Mouse (Mus musculus) gastrocnemius, postnatal 25 days (tissue): Measurements from ENCODE around the gene Iglon5. TPM values are rescaled to one million over a fixed set of nuclear protein-coding genes. Genes with fewer than 3 reads are reported as not detected.

ENCODE experiments used
- DNase-seq: peaks from one replicate; pipeline ENCODE4 v3.0.0; 2022
- long read RNA-seq, 2 experiments: library from polyadenylated mRNA; stranded (forward); transcript quantifications; one replicate each; pipeline ENCODE4 v2.0.0; 2021
- total RNA-seq, 2 experiments: library from RNA; stranded (reverse); gene quantifications; 1 replicate in 1 of 2; 2 replicates in 1 of 2; pipeline ENCODE4 v1.2.3; 2021

Gene Iglon5
- under 1 TPM; 0.31 to 0.32 TPM for total RNA-seq
- long read RNA-seq, experiment 1 = 0 reads
- long read RNA-seq, experiment 2 = 0 reads

DNA sequence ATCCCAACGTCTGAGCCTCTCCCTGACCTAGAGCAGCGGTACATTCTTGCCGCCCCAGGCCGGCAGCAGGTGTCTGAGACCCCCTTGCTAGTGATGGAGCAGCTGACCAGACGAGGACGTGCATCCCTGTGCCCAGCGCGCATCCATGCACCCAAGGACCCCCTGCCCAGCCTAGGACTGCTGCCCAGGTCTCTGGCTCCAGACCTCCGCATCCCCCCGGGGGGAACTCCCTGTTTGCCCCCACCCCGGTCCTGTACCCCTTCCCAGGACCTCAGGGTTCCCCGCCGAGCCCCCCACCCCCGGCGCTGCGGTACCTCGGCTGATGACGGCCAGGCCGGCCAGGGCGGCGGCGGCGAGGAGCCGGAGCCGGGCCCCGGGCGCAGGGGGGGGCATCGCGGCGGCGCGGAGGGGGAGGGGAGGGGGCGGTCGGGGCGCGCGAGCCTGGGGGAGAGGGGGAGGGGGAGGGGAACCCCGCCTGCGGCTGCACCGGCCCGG lies at the start of gene Iglon5:
TSS of gene Iglon5 (minus strand) at position 445 of the 495 bp plus-strand sequence.
- DNase-seq = no peak

DNA sequence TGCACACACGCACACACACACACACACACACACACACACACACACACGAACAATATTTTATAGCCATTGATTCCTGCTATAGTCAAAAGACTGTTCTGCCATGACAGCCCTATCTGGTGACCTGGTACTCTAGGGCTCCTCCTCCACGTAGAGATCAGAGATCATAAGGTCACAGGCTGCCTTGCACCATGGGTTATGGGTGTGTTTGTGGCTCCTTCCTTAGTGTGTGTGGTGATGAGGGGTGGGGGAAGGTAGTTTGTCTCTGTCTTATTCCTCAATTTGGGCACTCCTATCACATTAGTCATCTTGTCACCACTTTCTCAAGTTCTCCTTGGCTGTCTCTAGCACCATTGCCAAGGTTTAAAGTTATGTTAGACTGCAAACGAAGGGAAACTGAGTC lies 48.6 kb upstream of the Iglon5 start:
- no peak for DNase-seq

GRCm38 (mm10) chr7:43532936-43533505 lies 43.1 kb upstream of the Iglon5 start:
- DNase-seq = no peak

- no peak for DNase-seq
Measured at GRCm38 (mm10) chr7:43530216-43530785, 40.4 kb upstream of the Iglon5 start.

GRCm38 (mm10) chr7:43525313-43525712 lies 35.4 kb upstream of the Iglon5 start:
- no peak for DNase-seq

GRCm38 (mm10) chr7:43522776-43523175 lies 32.9 kb upstream of the Iglon5 start:
- no peak for DNase-seq

- no peak for DNase-seq
Measured at GRCm38 (mm10) chr7:43518341-43518740, 28.5 kb upstream of the Iglon5 start.

- no peak for DNase-seq
Measured at GRCm38 (mm10) chr7:43515076-43515475, 25.2 kb upstream of the Iglon5 start.

- no peak for DNase-seq
Measured at GRCm38 (mm10) chr7:43512519-43512918, 22.6 kb upstream of the Iglon5 start.

DNA sequence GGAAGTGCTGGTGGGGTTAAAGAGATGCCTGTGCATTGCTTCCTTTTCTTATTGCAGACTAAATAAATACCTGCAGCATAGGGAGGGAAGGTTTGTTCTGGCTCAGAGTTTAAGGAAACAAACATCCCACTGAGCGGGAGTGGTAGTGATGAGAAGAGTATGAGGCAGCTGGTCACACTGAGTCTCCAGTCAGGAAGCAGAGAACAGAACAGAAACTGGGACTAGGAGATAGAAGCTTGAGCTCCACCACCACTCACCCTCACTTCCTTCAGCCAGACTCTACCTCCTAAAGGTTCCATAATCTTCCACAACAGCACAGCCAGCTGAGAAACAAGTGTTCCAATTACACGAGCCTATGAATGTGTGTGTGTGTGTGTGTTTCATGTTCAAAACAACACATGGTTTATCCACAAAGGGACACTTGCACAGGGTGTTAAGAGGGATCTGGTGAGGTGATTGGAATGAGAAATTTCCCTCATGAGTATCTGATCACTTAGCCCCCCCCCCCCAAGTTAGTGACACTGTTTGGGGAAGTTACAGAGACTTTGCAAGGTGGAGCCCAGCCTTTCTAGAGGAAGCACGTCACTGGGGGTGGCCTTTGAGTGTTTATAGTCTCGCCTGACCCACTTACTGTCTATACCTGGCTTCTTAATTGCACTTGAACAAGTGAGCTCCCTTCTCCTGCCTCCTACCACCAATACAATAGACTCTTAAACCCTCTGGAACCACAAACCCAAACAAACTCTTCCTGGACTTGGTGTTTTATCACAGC lies 22.0 kb upstream of the Iglon5 start:
- DNase-seq = no peak

DNA sequence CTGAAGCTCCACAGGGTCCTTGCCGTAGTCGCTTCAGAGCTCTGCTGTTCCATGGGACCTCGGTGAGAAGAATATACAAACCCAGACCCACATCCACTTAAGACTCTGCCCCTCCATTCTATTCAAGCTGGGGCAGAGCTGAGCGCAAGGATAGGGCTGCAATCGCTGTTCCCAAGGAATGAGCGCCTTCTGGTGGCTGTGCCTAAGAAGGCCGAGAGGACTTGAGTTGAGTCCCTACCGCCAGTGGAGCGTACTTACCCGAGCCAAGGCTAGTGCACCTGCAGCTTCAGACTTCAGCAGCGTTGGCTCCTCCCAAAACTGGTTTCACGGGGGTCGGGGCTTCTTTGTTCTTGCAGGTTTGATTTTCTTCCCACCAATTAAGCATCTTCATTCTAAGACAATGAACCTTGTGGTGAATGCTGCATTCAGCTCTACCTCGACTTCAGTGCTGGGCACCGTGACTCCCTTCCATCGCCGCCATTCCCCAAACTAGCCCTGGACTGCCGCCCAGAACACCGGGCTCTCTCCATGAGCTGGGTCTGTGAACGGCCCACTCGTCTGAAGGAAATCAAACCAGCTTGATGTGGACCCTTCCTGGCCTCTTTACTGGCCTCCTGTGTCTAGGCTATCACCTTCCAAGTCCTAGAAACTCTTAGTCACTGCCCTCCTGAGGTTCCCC lies 5.6 kb upstream of the Iglon5 start:
- no peak for DNase-seq

GRCm38 (mm10) chr7:43490861-43491260 lies 986 bp upstream of the Iglon5 start:
- DNase-seq = no peak

GRCm38 (mm10) chr7:43490182-43490584 lies 308 bp upstream of the Iglon5 start:
- DNase-seq = peak; percentile 27

DNA sequence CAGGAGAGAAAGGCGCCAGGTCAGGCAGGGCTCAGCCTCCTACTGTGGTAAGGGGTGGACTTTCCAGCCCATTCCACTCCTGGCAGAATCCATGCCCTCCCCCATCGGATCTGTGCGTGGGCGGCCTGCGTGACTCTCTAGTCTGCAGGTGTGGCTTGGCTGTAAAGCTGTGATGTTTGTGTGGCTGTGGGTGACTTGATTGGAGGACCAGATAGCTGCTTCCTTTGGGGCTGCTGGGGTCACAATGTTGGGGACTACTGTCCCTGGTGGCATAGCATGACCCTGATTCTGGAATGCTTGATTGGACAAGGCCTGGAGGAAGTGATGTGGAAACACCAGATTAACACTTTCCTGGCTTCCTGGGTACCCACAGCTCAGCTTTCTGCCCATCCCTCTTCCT lies 1.2 kb downstream of the Iglon5 start:
- DNase-seq = no peak

GRCm38 (mm10) chr7:43483236-43483635 lies 6.6 kb downstream of the Iglon5 start:
- DNase-seq = no peak

- no peak for DNase-seq
Measured at GRCm38 (mm10) chr7:43482090-43482716, 7.7 kb downstream of the Iglon5 start.

GRCm38 (mm10) chr7:43481191-43481590 lies 8.7 kb downstream of the Iglon5 start:
- no peak for DNase-seq

DNA sequence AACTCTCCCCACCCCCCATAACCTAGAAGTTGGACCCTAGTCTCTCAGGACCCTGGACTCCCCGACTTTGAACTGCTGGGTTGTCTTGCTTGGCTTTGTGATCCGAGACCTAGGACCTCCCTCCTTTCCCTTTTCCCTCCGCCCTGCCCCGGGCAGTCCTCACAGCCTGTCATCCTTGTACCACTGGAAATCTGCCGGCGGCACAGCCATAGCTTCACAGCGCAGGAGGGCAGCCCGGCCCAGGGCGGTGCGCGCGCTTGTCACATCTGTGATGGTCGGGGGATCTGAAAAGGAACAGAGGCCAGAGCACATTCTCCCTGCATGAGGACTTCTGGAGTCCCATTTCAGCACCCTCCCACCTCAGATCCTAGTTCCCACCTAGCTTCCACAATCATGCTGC lies 13.5 kb downstream of the Iglon5 start:
- DNase-seq = no peak

GRCm38 (mm10) chr7:43475706-43476105 lies 14.2 kb downstream of the Iglon5 start:
- DNase-seq = no peak

DNA sequence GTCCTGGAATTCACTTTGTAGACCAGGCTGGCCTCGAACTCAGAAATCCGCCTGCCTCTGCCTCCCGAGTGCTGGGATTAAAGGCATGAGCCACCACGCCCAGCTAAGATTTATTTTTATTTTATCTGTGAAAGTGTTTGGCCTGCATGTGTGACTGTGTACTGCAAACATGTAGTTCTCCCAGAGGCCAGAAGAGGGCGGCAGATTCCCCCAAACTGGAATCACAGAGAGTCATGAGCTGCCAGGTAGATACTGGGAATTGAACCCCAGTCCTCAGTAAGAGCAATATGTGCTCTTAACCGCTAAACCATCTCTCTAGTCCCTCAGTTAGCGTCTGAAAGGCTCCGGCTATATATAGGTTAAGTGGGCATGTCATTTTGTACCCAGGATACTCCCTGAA lies 19.5 kb downstream of the Iglon5 start:
- no peak for DNase-seq

DNA sequence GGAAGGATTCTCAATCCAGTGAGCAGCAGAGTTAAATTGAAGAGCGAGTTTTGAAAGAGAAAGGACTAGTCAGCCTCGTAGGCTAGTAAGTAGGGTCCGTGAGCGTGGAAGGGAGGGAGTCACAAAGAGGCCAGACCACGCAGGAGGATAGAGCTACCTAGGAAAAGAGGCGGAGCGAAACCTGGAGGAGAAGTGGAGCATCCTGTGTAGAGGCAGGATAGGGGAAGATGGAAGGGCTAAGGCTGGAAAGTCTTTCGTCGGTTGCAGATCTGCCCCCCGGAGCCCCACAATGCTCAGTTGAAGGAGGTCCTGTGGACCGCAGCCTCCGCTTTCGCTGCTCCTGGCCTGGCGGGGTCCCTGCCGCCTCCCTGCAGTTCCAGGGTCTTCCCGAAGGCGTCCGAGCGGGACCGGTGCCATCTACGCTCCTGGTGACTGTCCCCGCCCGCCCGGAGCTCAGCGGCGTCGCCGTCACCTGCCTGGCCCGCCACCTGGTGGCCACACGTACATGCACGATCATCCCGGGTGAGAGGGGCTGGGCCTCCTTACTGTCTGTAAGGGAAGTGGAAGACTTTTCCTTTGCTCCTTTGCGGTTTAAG lies 23.7 kb downstream of the Iglon5 start:
- DNase-seq = peak; percentile 70
